Mouse (Mus musculus): ENCODE results near the gene G430095P16Rik.

The G430095P16Rik gene

GRCm38 (mm10) chr8:84742171-84743053 lies 19.6 kb downstream of the G430095P16Rik start:
- no peak for ATAC-seq (ENCODE audit: low TSS enrichment)

GRCm38 (mm10) chr8:84743054-84743415 lies 20.2 kb downstream of the G430095P16Rik start:
- no peak for ATAC-seq (ENCODE audit: low TSS enrichment)

- peak; percentile 28; the same call in 1 of the 2 replicates for ATAC-seq (ENCODE audit: low TSS enrichment)
These were observed 21.0 kb downstream of the G430095P16Rik start for GRCm38 (mm10) chr8:84743517-84744420.

- ATAC-seq (ENCODE audit: low TSS enrichment), result no peak
These were observed 22.5 kb downstream of the G430095P16Rik start for GRCm38 (mm10) chr8:84745032-84745925.

- no peak for ATAC-seq (ENCODE audit: low TSS enrichment)
These were observed 26.7 kb downstream of the G430095P16Rik start for GRCm38 (mm10) chr8:84749519-84749918.

DNA sequence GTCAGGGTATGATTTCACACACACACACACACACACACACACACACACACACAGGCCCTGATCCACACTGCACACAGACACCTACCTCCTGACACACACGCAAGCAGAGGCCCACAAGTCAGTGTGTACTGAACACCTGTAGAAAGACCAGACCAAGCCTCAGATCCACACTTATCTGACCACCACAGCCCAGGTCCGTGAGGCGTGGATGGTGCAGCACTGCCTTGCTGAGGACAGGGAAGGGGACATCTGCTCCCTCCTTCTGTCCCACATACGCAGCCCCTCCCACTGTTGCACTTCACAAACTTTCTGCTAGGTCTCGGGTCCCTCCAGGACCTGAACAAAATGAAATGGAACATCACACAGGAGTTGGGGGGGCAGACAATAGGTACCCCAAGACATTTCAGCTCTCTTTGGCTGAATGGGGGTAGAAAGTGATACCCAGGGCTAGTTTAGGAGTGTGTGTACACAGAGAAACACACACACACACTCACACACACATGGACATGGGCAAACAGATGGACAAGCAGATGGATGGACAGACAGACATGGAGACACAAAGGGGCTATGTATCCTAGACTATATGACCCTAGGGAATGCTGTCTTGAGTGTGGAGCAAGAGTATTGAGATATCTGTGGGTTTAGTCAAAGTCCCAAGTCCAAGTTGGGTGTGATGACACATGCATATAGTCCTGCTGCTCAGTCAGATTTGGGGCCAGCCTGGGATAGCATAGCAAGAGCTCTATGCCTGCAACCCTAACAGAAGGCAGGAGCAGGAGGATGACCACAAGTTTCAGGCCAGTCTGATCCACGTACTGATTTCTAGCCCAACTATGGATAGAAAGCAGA lies 30.2 kb downstream of the G430095P16Rik start:
- no peak for ATAC-seq (ENCODE audit: low TSS enrichment)

GRCm38 (mm10) chr8:84757501-84757900 lies 34.7 kb downstream of the G430095P16Rik start:
- ATAC-seq (ENCODE audit: low TSS enrichment), result no peak

DNA sequence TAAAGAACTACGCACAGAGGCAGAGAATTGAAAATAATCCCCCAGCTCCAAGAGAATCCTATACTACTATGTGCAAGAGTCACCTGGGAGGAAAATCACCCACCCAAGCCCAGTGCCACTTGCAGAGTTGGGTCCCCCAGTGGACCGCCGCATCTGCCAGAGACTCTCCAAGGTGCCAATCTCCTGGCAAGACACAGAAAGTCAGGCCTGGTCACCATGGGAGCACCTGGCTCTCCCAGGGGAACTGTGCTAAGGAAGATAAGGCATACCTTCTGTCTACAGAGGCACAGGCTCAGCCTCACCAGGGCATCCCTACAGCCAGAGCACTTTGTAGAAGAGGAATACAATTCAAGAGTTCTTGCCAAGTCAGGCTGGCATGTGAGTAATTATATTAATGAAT lies 35.5 kb downstream of the G430095P16Rik start:
- no peak for ATAC-seq (ENCODE audit: low TSS enrichment)

GRCm38 (mm10) chr8:84759126-84759525 lies 36.3 kb downstream of the G430095P16Rik start:
- no peak for ATAC-seq (ENCODE audit: low TSS enrichment)

DNA sequence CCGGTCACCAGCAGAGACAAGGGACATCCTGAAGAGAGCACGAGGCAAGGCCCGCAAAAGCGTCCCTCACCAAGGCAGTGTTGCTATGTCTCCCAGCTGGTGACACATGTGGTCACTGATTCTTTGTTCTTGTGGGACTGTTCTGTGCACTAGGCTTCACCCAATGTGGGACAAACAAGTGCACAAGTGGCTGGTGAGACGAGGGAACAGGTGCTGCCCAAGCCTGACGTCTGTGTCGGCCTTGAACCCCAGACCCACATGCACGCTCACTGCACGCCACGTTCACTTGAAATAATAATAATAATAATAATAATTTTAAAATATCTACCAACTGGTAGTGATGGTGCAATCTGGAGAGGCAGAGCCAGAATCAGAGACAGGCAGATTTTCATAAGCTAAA lies 36.9 kb downstream of the G430095P16Rik start:
- ATAC-seq (ENCODE audit: low TSS enrichment), result no peak

DNA sequence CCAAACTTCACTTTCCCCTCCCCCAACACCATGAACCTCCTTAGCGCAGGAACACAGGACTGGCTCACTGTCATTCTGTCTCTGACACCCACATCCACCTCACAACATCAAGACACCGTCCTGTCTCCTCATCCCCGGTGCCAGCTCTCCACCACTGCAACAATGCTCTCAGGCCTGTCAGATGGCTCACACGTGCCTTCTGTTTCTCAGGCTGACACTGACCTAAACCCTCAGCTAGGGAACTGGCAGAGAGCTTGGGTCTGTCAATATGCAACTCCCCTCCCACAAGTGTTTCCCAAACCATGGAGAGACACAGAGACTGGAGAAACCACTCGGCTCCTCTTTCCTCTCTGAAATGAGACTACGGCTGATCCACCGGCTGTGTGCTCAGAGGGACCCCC lies 37.6 kb downstream of the G430095P16Rik start:
- ATAC-seq (ENCODE audit: low TSS enrichment), result peak; percentile 32

- peak; percentile 53 for ATAC-seq (ENCODE audit: low TSS enrichment)
These were observed 38.1 kb downstream of the G430095P16Rik start for GRCm38 (mm10) chr8:84760901-84761300.

DNA sequence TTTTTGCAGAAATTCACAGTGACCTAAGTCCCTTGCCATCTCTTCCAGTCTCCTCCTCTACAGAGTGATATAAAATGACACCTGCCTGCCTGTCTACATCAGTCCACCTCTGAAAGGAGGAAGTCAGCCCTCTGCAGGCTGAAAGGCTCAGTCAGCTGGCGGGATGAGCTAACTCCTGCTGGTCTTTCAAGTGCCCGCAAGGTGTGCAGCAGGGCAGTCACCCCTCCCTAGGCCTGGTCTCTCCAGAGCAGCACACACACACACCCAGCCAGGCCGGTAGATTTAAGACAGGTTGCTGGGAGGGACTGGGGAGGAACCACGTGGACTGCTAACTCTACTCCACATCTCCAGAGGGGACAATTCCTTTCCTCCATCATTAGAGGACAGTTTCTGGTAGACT lies 41.3 kb downstream of the G430095P16Rik start:
- ATAC-seq (ENCODE audit: low TSS enrichment), result no peak

- ATAC-seq (ENCODE audit: low TSS enrichment), result no peak
These were observed 42.2 kb downstream of the G430095P16Rik start for GRCm38 (mm10) chr8:84764870-84765495.

GRCm38 (mm10) chr8:84765629-84766028 lies 42.8 kb downstream of the G430095P16Rik start:
- ATAC-seq (ENCODE audit: low TSS enrichment), result no peak

GRCm38 (mm10) chr8:84766422-84766821 lies 43.6 kb downstream of the G430095P16Rik start:
- peak; percentile 11; the same call in 1 of the 2 replicates for ATAC-seq (ENCODE audit: low TSS enrichment)

DNA sequence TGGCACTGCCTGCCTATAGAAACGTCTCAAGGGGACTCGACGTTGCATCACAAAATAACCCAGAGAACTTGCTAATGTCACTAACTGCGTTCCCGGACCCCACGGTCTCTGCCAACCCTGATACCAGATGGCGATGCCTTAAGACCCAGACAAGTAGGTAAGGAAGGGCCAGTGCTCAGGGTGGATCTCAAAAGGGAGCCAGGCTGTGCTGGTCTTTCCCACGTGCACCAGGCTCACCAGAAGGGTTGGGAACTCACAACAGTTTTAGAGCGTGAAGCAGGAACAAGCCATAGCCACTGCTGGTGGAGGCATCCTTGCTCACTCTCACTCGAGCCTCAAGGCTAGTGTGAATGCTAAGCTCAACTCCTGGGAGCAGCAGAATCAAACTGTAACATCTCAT lies 44.4 kb downstream of the G430095P16Rik start:
- peak; percentile 7; the same call in 1 of the 2 replicates for ATAC-seq (ENCODE audit: low TSS enrichment)

DNA sequence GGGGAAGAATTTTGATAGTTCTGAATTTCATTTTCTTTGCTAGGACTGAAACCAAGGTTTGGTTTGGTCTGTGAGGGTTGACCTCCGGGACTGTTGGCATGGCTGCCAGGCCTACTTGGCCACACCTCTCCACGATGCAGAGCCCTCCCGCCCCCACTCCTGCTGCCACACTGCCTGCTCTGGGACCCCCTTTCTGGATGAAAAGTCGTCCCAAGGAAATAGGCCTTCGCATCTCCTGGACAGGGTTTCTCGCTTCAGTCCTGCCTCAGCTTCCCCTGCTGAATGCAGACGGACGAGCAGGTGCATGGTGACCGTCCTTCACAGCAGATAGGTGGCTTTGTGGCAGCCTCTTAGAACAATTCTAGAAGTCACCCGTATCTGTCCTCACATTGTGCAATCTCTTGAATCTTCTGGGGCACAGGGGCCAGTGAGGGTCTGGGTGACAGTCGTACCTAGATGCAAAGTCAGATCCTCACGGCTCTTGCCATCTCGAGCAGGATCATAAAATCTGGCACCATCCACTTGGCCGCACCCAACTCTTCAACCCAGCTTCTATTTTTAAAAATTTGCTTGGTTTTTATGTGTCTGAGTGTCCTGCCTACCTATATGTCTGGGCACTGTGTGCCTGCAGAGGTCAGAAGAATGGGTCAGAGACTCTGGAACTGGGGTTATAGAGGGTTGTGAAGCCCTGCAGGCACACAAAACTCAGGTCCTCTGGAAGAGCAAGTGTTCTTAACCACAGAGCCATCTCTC lies 45.7 kb downstream of the G430095P16Rik start:
- no peak for ATAC-seq (ENCODE audit: low TSS enrichment)

DNA sequence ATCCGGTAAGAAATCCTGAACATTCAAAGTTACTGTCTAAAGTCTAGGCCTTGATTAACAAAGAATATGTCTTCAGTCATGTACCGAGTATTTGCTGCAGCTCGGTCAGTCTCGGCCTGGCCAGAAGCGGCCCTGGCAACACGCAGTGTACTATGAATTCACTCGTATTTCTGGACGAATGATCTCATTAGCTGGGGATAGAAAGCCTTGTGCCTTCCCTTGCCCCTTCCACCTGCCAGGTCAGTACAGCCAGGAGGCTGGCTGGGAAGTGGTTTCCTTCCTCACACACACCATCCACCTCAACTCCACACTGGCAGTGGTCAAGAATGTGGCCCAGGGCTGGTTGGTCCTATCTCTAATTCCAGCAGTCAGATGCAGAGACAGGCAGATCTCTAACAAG lies 46.5 kb downstream of the G430095P16Rik start:
- ATAC-seq (ENCODE audit: low TSS enrichment), result no peak

Measured in frontal cortex, adult (tissue).